Mouse (Mus musculus) testis, adult 2 months (tissue): Measurements from ENCODE around the gene Gm47955. TPM values are rescaled to one million over a fixed set of nuclear protein-coding genes. Genes with fewer than 3 reads are reported as not detected.
"Not testable (repeated sequence)": the region's sequence is repeated elsewhere in the genome, so short reads cannot be mapped to it uniquely, and the experiment has no call there.

ENCODE experiments used
- H3K27ac ChIP-seq: fragments of 200-500 bp; 2 replicates; pipeline ENCODE4 v1.5.1; 2012; ENCODE audit warnings: low read depth, low read length; ENCODE audit not compliant: control insufficient read depth, insufficient read depth
- H3K27me3 ChIP-seq: fragments of 200-500 bp; 2 replicates; pipeline ENCODE4 v1.6.1; 2012; ENCODE audit warnings: mild to moderate bottlenecking, low read length, moderate library complexity; ENCODE audit not compliant: control insufficient read depth, insufficient read depth
- H3K36me3 ChIP-seq: fragments of 200-500 bp; 2 replicates; pipeline ENCODE4 v1.6.1; 2012; ENCODE audit warnings: mild to moderate bottlenecking, low read length; ENCODE audit not compliant: control insufficient read depth, insufficient read depth
- H3K4me1 ChIP-seq: fragments of 200-500 bp; 2 replicates; pipeline ENCODE4 v1.6.1; 2012; ENCODE audit warnings: low read length; ENCODE audit not compliant: control insufficient read depth, insufficient read depth
- H3K4me3 ChIP-seq: fragments of 200-500 bp; 2 replicates; pipeline ENCODE4 v1.5.1; 2012; ENCODE audit warnings: low read depth, mild to moderate bottlenecking, low read length, moderate library complexity, mixed read lengths; ENCODE audit not compliant: control insufficient read depth
- CTCF ChIP-seq: fragments of 200-500 bp; IDR thresholded peaks from 2 replicates; pipeline ENCODE4 v1.5.1; 2012; ENCODE audit warnings: low read depth, mild to moderate bottlenecking, inconsistent platforms, low read length, moderate library complexity; ENCODE audit not compliant: control insufficient read depth, insufficient read depth, insufficient replicate concordance
- POLR2A ChIP-seq: fragments of 200-500 bp; IDR thresholded peaks from 2 replicates; pipeline ENCODE4 v1.6.1; 2012; ENCODE audit warnings: low read depth, mild to moderate bottlenecking, inconsistent platforms, low read length, moderate library complexity; ENCODE audit not compliant: control insufficient read depth
- polyA plus RNA-seq: library from polyadenylated mRNA; depleted of rRNA; stranded (reverse); fragments of >200 nt; gene quantifications from 2 replicates; pipeline ENCODE4 v1.2.3, GENCODE M21; 2012; rRNA removed

Gm47955 gene
- not detected in 2 replicates for polyA plus RNA-seq

GRCm38 (mm10) chr1:82959870-82960385 lies at the start of gene Gm47955:
Gene Gm47955, plus strand, starts transcription at chr1:82960286.
- TF ChIP-seq CTCF (no peak), POLR2A (no peak)
- Histone ChIP-seq H3K4me1 (no peaks in the 10 kb centered on the region), H3K27me3 (no peaks in the 10 kb centered on the region), H3K36me3 (no peaks in the 10 kb centered on the region), H3K27ac (no peak within 1 kb of the TSS), H3K4me3 (peak within 1 kb of the TSS; percentile 58)

DNA sequence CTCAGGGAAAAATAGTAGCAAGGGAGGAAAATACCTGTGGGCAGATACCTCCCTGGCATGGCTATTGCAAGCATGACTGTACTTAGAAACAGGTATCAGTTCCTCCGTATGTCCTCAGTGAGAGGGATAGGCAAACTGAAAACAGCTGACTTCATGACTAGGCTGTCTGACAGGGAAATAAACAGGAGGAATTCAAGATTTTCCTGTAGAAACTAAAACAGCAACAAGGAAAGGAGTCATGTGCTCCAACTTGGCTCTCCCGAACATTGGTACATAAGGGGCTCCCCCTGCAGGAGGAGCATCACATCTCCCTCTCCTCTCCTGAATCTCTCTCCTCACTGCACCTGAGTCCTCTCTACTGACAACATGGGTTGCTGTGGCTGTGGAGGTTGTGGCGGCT lies 47.1 kb upstream of the Gm47955 start, which contains the start of gene A030005L19Rik:
TSS of gene A030005L19Rik (plus strand) at position 301 of the 400 bp plus-strand sequence.
- Histone ChIP-seq H3K36me3 (no peaks in the 10 kb centered on the region), H3K4me1 (no peaks in the 10 kb centered on the region), H3K27ac (no peak within 1 kb of the TSS), H3K4me3 (no peak within 1 kb of the TSS), H3K27me3 (no peaks in the 10 kb centered on the region)
- TF ChIP-seq CTCF (no peak), POLR2A (no peak)

- not testable (repeated sequence) for H3K36me3 ChIP-seq, H3K27me3 ChIP-seq, H3K4me3 ChIP-seq, H3K27ac ChIP-seq, H3K4me1 ChIP-seq
Observed at GRCm38 (mm10) chr1:82913434-82913833, 46.7 kb upstream of the Gm47955 start.

DNA sequence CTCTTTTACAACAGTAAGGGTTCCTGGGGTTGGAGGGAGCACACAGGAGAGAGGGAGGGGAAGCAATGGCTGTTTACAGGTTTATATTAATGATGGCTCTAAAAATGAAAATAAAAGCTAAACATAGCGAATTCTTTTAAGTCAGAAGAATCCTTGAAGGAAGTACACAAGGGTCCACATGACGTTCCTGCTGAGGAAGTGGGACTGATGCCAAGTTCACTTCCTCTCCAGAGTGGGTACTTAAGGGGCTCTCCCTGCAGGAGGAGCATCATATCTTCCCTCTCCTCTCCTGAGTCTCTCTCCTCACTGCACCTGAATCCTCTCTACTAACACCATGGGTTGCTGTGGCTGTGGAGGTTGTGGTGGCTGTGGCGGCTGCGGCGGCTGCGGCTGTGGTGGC lies 35.4 kb upstream of the Gm47955 start, which contains the start of gene A030014E15Rik:
TSS of gene A030014E15Rik (plus strand) at position 268 of the 400 bp plus-strand sequence.
- Histone ChIP-seq H3K4me1 (no peaks in the 10 kb centered on the region), H3K27ac (no peak within 1 kb of the TSS), H3K36me3 (no peaks in the 10 kb centered on the region), H3K4me3 (no peak within 1 kb of the TSS), H3K27me3 (no peaks in the 10 kb centered on the region)
- TF ChIP-seq POLR2A (no peak), CTCF (no peak)

DNA sequence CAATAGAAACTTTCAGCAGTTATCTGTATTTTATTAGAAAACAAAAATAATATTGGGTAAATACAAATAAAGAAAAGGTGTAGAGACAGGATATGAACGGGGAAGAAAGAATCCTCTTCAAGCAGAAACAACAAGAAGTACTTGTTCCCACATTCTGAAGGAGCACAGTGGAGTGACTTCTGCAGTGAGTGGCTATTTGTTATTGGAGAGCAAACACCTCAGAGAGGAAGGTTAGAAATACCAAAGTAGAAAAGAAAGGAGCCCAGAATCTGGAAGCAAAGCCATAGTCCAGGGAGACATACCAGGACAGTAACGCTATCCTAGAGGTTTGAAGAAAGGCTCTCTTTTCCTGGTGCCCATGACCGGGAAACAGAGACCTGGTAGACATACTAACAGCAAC lies 29.5 kb upstream of the Gm47955 start:
- not testable (repeated sequence) for H3K36me3 ChIP-seq, H3K4me1 ChIP-seq, H3K27ac ChIP-seq, H3K27me3 ChIP-seq, H3K4me3 ChIP-seq

- not testable (repeated sequence) for H3K36me3 ChIP-seq, H3K4me3 ChIP-seq
Observed at GRCm38 (mm10) chr1:82931326-82931725, 28.8 kb upstream of the Gm47955 start, which contains the start of gene Gm6217. Gene Gm6217, minus strand, starts transcription at chr1:82931399.

DNA sequence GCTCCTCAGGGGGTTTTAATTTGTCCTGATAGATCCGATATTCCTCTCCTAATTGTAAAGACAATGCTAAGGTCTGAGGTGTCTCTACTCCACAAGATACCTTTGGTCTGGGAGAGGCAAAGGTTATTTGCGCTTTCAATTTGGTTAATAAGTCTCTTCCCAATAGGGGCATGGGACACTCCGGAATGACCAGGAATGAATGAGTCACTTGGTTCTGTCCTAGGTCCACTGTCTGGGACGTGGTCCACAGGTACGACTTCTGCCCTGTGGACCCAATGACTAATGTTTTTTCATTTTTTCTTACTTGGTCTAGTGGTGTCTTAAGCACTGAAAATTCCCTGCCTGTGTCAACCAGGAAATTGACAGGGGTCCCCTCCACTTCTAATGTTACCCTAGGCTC lies 21.4 kb upstream of the Gm47955 start:
- Histone ChIP-seq H3K36me3 (no peaks in the 10 kb centered on the region), H3K4me3 (no peak overlapping the region), H3K27ac (no peak overlapping the region), H3K27me3 (no peaks in the 10 kb centered on the region), H3K4me1 (no peaks in the 10 kb centered on the region)
- no peak for TF ChIP-seq CTCF
- TF ChIP-seq POLR2A, result no peak

More at GRCm38 (mm10) chr1:82931326-82931725, 28.8 kb upstream of the Gm47955 start, which contains the start of gene Gm6217:
- H3K27ac ChIP-seq, H3K27me3 ChIP-seq, H3K4me1 ChIP-seq: not testable (repeated sequence)

DNA sequence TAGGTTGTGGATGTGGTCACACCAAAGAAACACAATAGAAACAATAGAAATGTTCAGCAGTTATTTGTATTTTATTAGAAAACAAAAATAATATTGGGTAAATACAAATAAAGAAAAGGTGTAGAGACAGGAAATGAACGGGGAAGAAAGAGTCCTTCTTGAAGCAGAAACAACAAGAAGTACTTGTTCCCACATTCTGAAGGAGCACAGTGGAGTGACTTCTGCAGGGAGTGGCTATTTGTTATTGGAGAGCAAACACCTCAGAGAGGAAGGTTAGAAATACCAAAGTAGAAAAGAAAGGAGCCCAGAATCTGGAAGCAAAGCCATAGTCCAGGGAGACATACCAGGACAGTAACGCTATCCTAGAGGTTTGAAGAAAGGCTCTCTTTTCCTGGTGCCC lies 17.6 kb upstream of the Gm47955 start:
- not testable (repeated sequence) for H3K4me1 ChIP-seq, H3K27ac ChIP-seq, H3K4me3 ChIP-seq, H3K27me3 ChIP-seq, H3K36me3 ChIP-seq

- not testable (repeated sequence) for H3K27ac ChIP-seq, H3K27me3 ChIP-seq, H3K4me3 ChIP-seq, H3K36me3 ChIP-seq, H3K4me1 ChIP-seq
Observed at GRCm38 (mm10) chr1:82943295-82943694, 16.8 kb upstream of the Gm47955 start, which contains the start of gene A030003K21Rik. Gene A030003K21Rik, minus strand, starts transcription at chr1:82943388.

DNA sequence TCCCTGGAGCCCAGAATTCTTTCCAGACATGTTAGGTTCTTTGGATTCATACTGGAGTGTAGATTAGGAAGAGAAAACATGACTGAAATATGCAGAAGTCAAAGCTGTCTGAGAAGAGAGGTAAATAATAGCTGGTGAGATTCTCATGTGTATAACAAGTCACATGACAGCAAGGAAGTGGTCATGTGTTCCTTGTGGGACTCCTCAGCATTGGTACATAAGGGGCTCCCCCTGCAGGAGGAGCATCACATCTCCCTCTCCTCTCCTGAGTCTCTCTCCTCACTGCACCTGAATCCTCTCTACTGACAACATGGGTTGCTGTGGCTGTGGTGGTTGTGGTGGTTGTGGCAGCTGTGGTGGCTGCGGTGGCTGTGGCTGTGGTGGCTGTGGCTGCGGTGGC lies 14.1 kb upstream of the Gm47955 start:
- not testable (repeated sequence) for H3K4me1 ChIP-seq, H3K27ac ChIP-seq, H3K36me3 ChIP-seq

More for the DNA sequence above, 14.1 kb upstream of the Gm47955 start:
- not testable (repeated sequence) for H3K27me3 ChIP-seq, H3K4me3 ChIP-seq
